Mouse (Mus musculus) liver, embryonic 11.5 days (tissue): ENCODE measurements around the gene Lama4. TPM values are rescaled to one million over a fixed set of nuclear protein-coding genes. Genes with fewer than 3 reads are reported as not detected.

Experiments
- ATAC-seq: fragments of 200-750 bp; cut with Nextera tagmentation; replicated peaks from 2 replicates; pipeline ENCODE4 v1.8.0; 2017; ENCODE audit warnings: moderate number of reproducible peaks, mild to moderate bottlenecking, moderate TSS enrichment, moderate library complexity; ENCODE audit not compliant: low FRiP score
- DNase-seq: peaks from one replicate; pipeline ENCODE4 v3.0.0-alpha.2; 2017; ENCODE audit warnings: low spot score
- H3K27ac ChIP-seq: fragments of 300-500 bp; sonication (generic); 2 replicates; pipeline ENCODE4 v1.5.1; 2014; ENCODE audit warnings: mild to moderate bottlenecking, low read depth, low read length, control low read depth
- H3K27me3 ChIP-seq: fragments of 300-500 bp; sonication (generic); replicated peaks from 2 replicates; pipeline ENCODE4 v1.6.1; 2014; ENCODE audit warnings: low read length, mixed read lengths; ENCODE audit not compliant: control insufficient read depth, insufficient read depth
- H3K36me3 ChIP-seq: fragments of 300-500 bp; sonication (generic); 2 replicates; pipeline ENCODE4 v1.6.1; 2014; ENCODE audit warnings: mild to moderate bottlenecking, low read length, moderate library complexity, mixed read lengths; ENCODE audit not compliant: control insufficient read depth, insufficient read depth
- H3K4me1 ChIP-seq: fragments of 300-500 bp; sonication (generic); replicated peaks from 2 replicates; pipeline ENCODE4 v1.6.1; 2014; ENCODE audit warnings: low read length, mixed read lengths; ENCODE audit not compliant: control insufficient read depth, insufficient read depth
- H3K4me2 ChIP-seq: fragments of 300-500 bp; sonication (generic); 2 replicates; pipeline ENCODE4 v1.6.1; 2014; ENCODE audit warnings: mild to moderate bottlenecking, control low read depth, moderate library complexity
- H3K4me3 ChIP-seq: fragments of 300-500 bp; sonication (generic); 2 replicates; pipeline ENCODE4 v1.5.1; 2014; ENCODE audit warnings: low read depth, low read length, control low read depth
- H3K9ac ChIP-seq: fragments of 300-500 bp; sonication (generic); 2 replicates; pipeline ENCODE4 v1.6.1; 2014; ENCODE audit warnings: low read depth, low read length, control low read depth
- H3K9me3 ChIP-seq: fragments of 300-500 bp; sonication (generic); 2 replicates; pipeline ENCODE4 v1.6.1; 2016; ENCODE audit warnings: low read length, inconsistent platforms, mixed read lengths; ENCODE audit not compliant: control insufficient read depth
- WGBS: fragments of 180-500 bp; shearing (Covaris S2); extraction: QIAGEN DNeasy Blood & Tissue Kit; methylation state at CpG from one replicate; pipeline ENCODE4 v1.1.7; 2014; 5-methylcytosine and 5-hydroxymethylcytosine counted together
- polyA plus RNA-seq: library from polyadenylated mRNA; unstranded; fragments of >200 nt; fragmentation: Nextera tagmentation; extraction: Ambion mirVana; gene quantifications from 2 replicates; pipeline ENCODE4 v1.2.1, GENCODE M21; 2014

The Lama4 gene
- polyA plus RNA-seq, 1 experiment from 2014 or later, result 6.1 TPM

DNA sequence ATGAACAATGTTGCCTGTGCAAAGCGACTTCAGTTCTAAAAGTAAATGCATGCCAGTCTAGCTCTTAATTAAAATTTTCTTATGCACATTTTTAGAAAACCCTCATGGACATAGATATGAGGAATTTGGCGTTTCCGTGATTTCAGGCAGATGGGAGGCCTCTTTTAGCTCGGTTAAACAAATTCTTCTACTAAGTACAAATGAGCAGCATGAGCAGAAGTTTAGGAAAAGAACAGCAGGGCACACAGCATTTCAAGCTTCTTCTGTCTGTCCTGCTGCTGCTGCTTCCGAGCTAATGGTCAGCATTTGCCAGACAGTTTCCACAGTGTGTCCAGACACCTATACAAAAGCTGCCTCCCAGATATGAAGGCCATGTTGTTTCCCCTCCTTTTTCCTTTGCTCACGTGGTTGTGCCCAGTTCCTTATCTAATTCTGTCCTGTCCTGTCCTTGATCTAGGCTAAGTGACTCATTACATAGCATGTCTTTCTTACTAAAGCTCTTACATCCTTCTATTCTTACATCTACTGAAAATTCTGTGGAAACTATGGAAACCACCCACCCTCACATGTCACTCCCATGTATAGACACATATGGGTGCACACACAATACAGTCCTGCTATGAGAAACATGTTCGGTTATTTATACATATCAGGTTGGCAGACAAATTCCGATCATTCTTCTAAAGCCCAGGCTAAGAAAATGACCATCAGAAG, 84.4 kb downstream of the Lama4 start:
- Histone ChIP-seq H3K9ac (no peak overlapping the region), H3K27me3 (no peaks in the 10 kb centered on the region), H3K27ac (no peak overlapping the region), H3K36me3 (no peaks in the 10 kb centered on the region), H3K4me1 (no peaks in the 10 kb centered on the region), H3K4me3 (no peak overlapping the region), H3K9me3 (no peaks in the 10 kb centered on the region), H3K4me2 (no peak overlapping the region)
- no peak for DNase-seq
- WGBS, result 69% methylated on average over 8 of the region's 8 CpGs
- ATAC-seq, result no peak

GRCm38 (mm10) chr10:39056050-39056449, 90.7 kb downstream of the Lama4 start:
- no peak for DNase-seq
- Histone ChIP-seq H3K4me2 (no peak overlapping the region), H3K27me3 (no peaks in the 10 kb centered on the region), H3K9ac (no peak overlapping the region), H3K36me3 (no peaks in the 10 kb centered on the region), H3K27ac (no peak overlapping the region), H3K4me1 (no peaks in the 10 kb centered on the region), H3K9me3 (no peaks in the 10 kb centered on the region), H3K4me3 (no peak overlapping the region)
- ATAC-seq, result no peak
- WGBS, result 72% methylated on average over 5 of the region's 5 CpGs

- Histone ChIP-seq H3K4me1 (no peaks in the 10 kb centered on the region), H3K9me3 (no peaks in the 10 kb centered on the region), H3K27ac (no peak overlapping the region), H3K4me2 (no peak overlapping the region), H3K9ac (no peak overlapping the region), H3K4me3 (no peak overlapping the region), H3K27me3 (no peaks in the 10 kb centered on the region), H3K36me3 (no peaks in the 10 kb centered on the region)
- WGBS, result 86% methylated on average over 5 of the region's 5 CpGs
- no peak for ATAC-seq
- DNase-seq, result no peak
Observed at GRCm38 (mm10) chr10:39064732-39065131, 99.4 kb downstream of the Lama4 start.

- Histone ChIP-seq H3K4me3 (no peak overlapping the region), H3K4me1 (no peaks in the 10 kb centered on the region), H3K4me2 (no peak overlapping the region), H3K36me3 (no peaks in the 10 kb centered on the region), H3K9ac (no peak overlapping the region), H3K27ac (no peak overlapping the region), H3K27me3 (no peaks in the 10 kb centered on the region), H3K9me3 (no peaks in the 10 kb centered on the region)
- ATAC-seq, result no peak
- WGBS, result 75% methylated on average over 3 of the region's 3 CpGs
- DNase-seq, result no peak
Observed at GRCm38 (mm10) chr10:39065449-39065848, 100.1 kb downstream of the Lama4 start.

- 89% methylated on average over 4 of the region's 4 CpGs for WGBS
- Histone ChIP-seq H3K9me3 (no peaks in the 10 kb centered on the region), H3K36me3 (no peaks in the 10 kb centered on the region), H3K27me3 (no peaks in the 10 kb centered on the region), H3K4me1 (no peaks in the 10 kb centered on the region), H3K4me2 (no peak overlapping the region), H3K4me3 (no peak overlapping the region), H3K9ac (no peak overlapping the region), H3K27ac (no peak overlapping the region)
- ATAC-seq, result no peak
- no peak for DNase-seq
Observed at GRCm38 (mm10) chr10:39066061-39066460, 100.7 kb downstream of the Lama4 start.

GRCm38 (mm10) chr10:39066962-39067361, 101.6 kb downstream of the Lama4 start:
- H3K36me3 ChIP-seq, result no peaks in the 10 kb centered on the region
- no peaks in the 10 kb centered on the region for H3K4me1 ChIP-seq
- ATAC-seq, result peak; percentile 51; the same call in 1 of the 2 replicates
- no peaks in the 10 kb centered on the region for H3K9me3 ChIP-seq
- no peak overlapping the region for H3K4me2 ChIP-seq
- no peaks in the 10 kb centered on the region for H3K27me3 ChIP-seq
- peak; percentile 41 for DNase-seq
- H3K4me3 ChIP-seq, result no peak overlapping the region
- H3K27ac ChIP-seq, result no peak overlapping the region
- no peak overlapping the region for H3K9ac ChIP-seq

- Histone ChIP-seq H3K4me3 (no peak overlapping the region), H3K4me1 (no peaks in the 10 kb centered on the region), H3K4me2 (no peak overlapping the region), H3K9me3 (no peaks in the 10 kb centered on the region), H3K9ac (no peak overlapping the region), H3K27ac (no peak overlapping the region), H3K27me3 (no peaks in the 10 kb centered on the region), H3K36me3 (no peaks in the 10 kb centered on the region)
- ATAC-seq, result no peak
- 76% methylated on average over 4 of the region's 4 CpGs for WGBS
- DNase-seq, result no peak
Observed at GRCm38 (mm10) chr10:39072048-39072447, 106.7 kb downstream of the Lama4 start.

DNA sequence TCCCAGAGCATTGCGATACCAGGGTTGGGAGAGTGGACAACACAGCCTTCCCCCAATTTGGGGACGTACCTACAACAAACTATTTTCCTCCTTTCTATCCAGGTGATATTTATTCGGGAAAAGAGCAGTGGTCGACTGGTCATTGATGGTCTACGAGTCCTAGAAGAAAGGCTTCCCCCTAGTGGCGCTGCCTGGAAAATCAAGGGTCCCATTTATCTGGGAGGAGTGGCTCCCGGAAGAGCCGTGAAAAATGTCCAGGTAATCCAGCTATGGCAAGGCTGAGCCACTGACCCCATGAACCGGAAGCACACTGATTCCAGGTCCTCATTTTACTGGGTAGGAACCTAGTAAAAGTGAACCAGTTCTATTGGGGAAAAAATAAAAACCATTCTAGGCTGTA, 131.7 kb downstream of the Lama4 start:
- no peak overlapping the region for H3K4me2 ChIP-seq
- no peak for DNase-seq
- no peaks in the 10 kb centered on the region for H3K36me3 ChIP-seq
- 85% methylated on average over 9 of the region's 9 CpGs for WGBS
- H3K4me1 ChIP-seq, result no peaks in the 10 kb centered on the region
- H3K27ac ChIP-seq, result no peak overlapping the region
- ATAC-seq, result no peak
- no peaks in the 10 kb centered on the region for H3K9me3 ChIP-seq
- H3K9ac ChIP-seq, result no peak overlapping the region
- H3K4me3 ChIP-seq, result no peak overlapping the region
- no peaks in the 10 kb centered on the region for H3K27me3 ChIP-seq

DNA sequence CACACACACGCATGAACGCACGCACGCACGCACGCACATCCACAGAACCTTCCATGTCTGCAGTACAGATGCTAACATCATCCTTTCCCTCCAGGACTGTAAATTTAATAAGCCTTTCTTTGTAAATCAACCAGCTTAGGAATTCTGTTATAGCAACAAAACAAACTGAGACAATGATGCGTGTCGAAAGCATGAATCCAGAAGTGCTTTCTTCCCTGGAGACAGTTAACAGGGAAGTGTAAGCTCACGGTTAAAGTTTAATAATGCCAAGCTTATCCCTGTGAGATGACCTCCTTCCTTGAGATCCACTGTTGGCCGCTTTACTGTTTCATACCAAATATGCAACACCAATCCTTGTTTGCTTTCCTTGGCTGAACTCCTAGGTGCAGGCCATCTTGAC, 133.4 kb downstream of the Lama4 start:
- no peak overlapping the region for H3K27ac ChIP-seq
- H3K4me2 ChIP-seq, result no peak overlapping the region
- H3K4me3 ChIP-seq, result no peak overlapping the region
- H3K4me1 ChIP-seq, result no peaks in the 10 kb centered on the region
- H3K36me3 ChIP-seq, result no peaks in the 10 kb centered on the region
- DNase-seq, result no peak
- H3K9ac ChIP-seq, result no peak overlapping the region
- H3K9me3 ChIP-seq, result no peaks in the 10 kb centered on the region
- no peak for ATAC-seq
- no peaks in the 10 kb centered on the region for H3K27me3 ChIP-seq
- 93% methylated on average over 10 of the region's 10 CpGs for WGBS
